In the genomic region with DNA sequence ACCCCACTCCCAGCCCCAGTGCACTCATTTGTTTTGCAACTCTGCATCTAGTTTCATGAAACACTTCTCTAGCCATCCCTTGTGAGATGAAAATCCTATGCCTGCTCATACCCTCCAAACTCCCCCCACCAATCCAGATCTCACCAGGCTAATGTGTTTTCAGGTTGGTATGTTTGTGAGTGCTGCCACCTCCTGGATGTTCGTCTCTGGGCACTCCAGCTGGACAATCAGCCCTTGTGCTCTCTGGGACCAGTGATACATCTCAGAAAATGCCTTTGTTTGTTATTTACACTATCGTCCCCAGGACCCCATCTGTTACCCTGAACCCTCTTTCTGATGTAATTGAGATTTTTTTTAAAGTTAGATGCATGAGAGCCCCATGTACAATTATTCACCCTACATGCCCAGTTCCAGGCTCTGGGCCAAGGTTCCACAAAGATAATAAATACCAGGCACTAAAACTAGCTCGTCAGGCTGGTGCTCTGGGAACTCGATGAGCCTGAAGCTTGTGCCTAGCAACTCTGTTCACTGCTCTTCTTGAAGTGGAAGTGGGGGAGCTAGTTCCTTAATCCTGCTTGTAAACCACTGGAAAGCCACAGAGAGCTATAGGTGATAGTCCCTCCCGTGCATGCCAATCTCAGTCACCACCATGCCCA, we compare ENCODE assay signal across 8 mouse cellular contexts.
DNase-seq lines count a peak whose midpoint lies in the region; ATAC-seq and TF ChIP-seq lines count a peak whose summit lies in the region.
"Had no signal": no experiment of that assay in that cellular context is flagged by ENCODE, and none has a peak within 500 bp of the region (broad histone marks: within the 10 kb centered on the region; RNA-seq: fewer than 3 reads in every experiment).

No protein-coding gene starts in this region.

- in situ Hi-C loops in ES-E14 (cut with MboI; ENCODE audit: low sequenced_read_pairs in 2 of 2, unreplicated experiment in 2 of 2): no loop called here

- no peak overlapping the region for H3K27ac ChIP-seq in ES-E14 (ENCODE audit: insufficient read depth, low read depth, low read length, poor library complexity, severe bottlenecking)
- no peak overlapping the region for H3K27ac ChIP-seq in embryonic facial prominence, embryonic 11.5 days (replicated peaks; ENCODE audit: low read depth, low read length)
- no peak overlapping the region for H3K27ac ChIP-seq in intestine, embryonic 16.5 days (ENCODE audit: low read length)
- no peak overlapping the region for H3K27ac ChIP-seq in limb, embryonic 11.5 days (replicated peaks; ENCODE audit: low read depth, low read length)

- H3K4me2 ChIP-seq in embryonic facial prominence, embryonic 11.5 days (ENCODE audit: low read depth, low read length): no peak overlapping the region
- no peak overlapping the region for H3K4me2 ChIP-seq in intestine, embryonic 16.5 days (ENCODE audit: low read depth, low read length)
- no peak overlapping the region for H3K4me2 ChIP-seq in limb, embryonic 11.5 days (ENCODE audit: low read depth, severe bottlenecking)

- ATAC-seq in embryonic facial prominence, embryonic 11.5 days (replicated peaks; ENCODE audit: insufficient number of reproducible peaks, low FRiP score, low TSS enrichment, low read depth): no peak
- peak; percentile 65; the same call in 1 of the 2 replicates for ATAC-seq in intestine, embryonic 16.5 days
- ATAC-seq in limb, embryonic 11.5 days (ENCODE audit: insufficient number of reproducible peaks, low FRiP score, low TSS enrichment, low read depth): no peak

- H3K4me1 ChIP-seq in ES-E14 (ENCODE audit: control insufficient read depth in 2 of 2, insufficient read depth in 2 of 2, low read length in 2 of 2, poor library complexity in 1 of 2): no peaks in the 10 kb centered on the region
- H3K4me1 ChIP-seq in embryonic facial prominence, embryonic 11.5 days (ENCODE audit: control insufficient read depth, insufficient read depth, low read length): no peaks in the 10 kb centered on the region
- H3K4me1 ChIP-seq in intestine, embryonic 16.5 days (ENCODE audit: control insufficient read depth, insufficient read depth, low read length): no peaks in the 10 kb centered on the region
- H3K4me1 ChIP-seq in limb, embryonic 11.5 days (ENCODE audit: control insufficient read depth, insufficient read depth, low read length): no peaks in the 10 kb centered on the region

- DNase-seq in ES-E14 (ENCODE audit: low read depth, low spot score): no peak
- peak; percentile 24 for DNase-seq in adrenal gland, postnatal 14 days
- DNase-seq in embryonic facial prominence, embryonic 11.5 days (ENCODE audit: low spot score): peak; percentile 55
- DNase-seq in limb, embryonic 11.5 days (ENCODE audit: low spot score): peak; percentile 59
- DNase-seq in right cerebral cortex, postnatal 14 days: peak; percentile 48
- DNase-seq in urinary bladder, postnatal 10 days (ENCODE audit: low spot score): no peak

- no peak overlapping the region for H3K4me3 ChIP-seq in ES-E14 (ENCODE audit: insufficient read depth in 1 of 2, low read depth in 1 of 2, low read length in 2 of 2, poor library complexity in 1 of 2, severe bottlenecking in 1 of 2)
- H3K4me3 ChIP-seq in embryonic facial prominence, embryonic 11.5 days (ENCODE audit: low read depth, low read length): no peak overlapping the region
- no peak overlapping the region for H3K4me3 ChIP-seq in intestine, embryonic 16.5 days (ENCODE audit: low read length)
- no peak overlapping the region for H3K4me3 ChIP-seq in limb, embryonic 11.5 days (ENCODE audit: low read depth, low read length)
- H3K4me3 ChIP-seq: erythroblast, embryonic 14.5 days had no signal

- no peaks in the 10 kb centered on the region for H3K27me3 ChIP-seq in embryonic facial prominence, embryonic 11.5 days (ENCODE audit: control insufficient read depth, insufficient read depth, low read length)
- no peaks in the 10 kb centered on the region for H3K27me3 ChIP-seq in intestine, embryonic 16.5 days (replicated peaks; ENCODE audit: control insufficient read depth, insufficient read depth, low read length)
- no peaks in the 10 kb centered on the region for H3K27me3 ChIP-seq in limb, embryonic 11.5 days (ENCODE audit: control insufficient read depth, insufficient read depth, low read length)

- no peak overlapping the region for H3K9ac ChIP-seq in ES-E14 (ENCODE audit: insufficient read depth, low read depth, low read length, poor library complexity, severe bottlenecking)
- H3K9ac ChIP-seq in embryonic facial prominence, embryonic 11.5 days (replicated peaks; ENCODE audit: low read length): no peak overlapping the region
- H3K9ac ChIP-seq in intestine, embryonic 16.5 days (ENCODE audit: low read depth, low read length): no peak overlapping the region
- no peak overlapping the region for H3K9ac ChIP-seq in limb, embryonic 11.5 days (ENCODE audit: low read length)

- WGBS in embryonic facial prominence, embryonic 11.5 days: 37% methylated on average over 5 of the region's 5 CpGs
- 17% methylated on average over 5 of the region's 5 CpGs for WGBS in intestine, embryonic 16.5 days
- 21% methylated on average over 5 of the region's 5 CpGs for WGBS in limb, embryonic 11.5 days

- no peaks in the 10 kb centered on the region for H3K36me3 ChIP-seq in ES-E14 (ENCODE audit: control insufficient read depth, insufficient read depth, low read length, poor library complexity, severe bottlenecking)
- no peaks in the 10 kb centered on the region for H3K36me3 ChIP-seq in embryonic facial prominence, embryonic 11.5 days (replicated peaks; ENCODE audit: control insufficient read depth, insufficient read depth, low read depth, low read length)
- H3K36me3 ChIP-seq in intestine, embryonic 16.5 days (ENCODE audit: control insufficient read depth, insufficient read depth, low read length): no peaks in the 10 kb centered on the region
- H3K36me3 ChIP-seq in limb, embryonic 11.5 days (ENCODE audit: control insufficient read depth, insufficient read depth, low read length): no peaks in the 10 kb centered on the region

- H3K9me3 ChIP-seq in ES-E14 (ENCODE audit: control insufficient read depth, insufficient read depth, low read depth, low read length): no peaks in the 10 kb centered on the region
- no peaks in the 10 kb centered on the region for H3K9me3 ChIP-seq in embryonic facial prominence, embryonic 11.5 days (replicated peaks; ENCODE audit: control insufficient read depth, low read length)
- no peaks in the 10 kb centered on the region for H3K9me3 ChIP-seq in intestine, embryonic 16.5 days (ENCODE audit: control insufficient read depth, low read length)
- H3K9me3 ChIP-seq in limb, embryonic 11.5 days (ENCODE audit: control insufficient read depth, low read length): no peaks in the 10 kb centered on the region

TF ChIP-seq in ES-E14, 5 proteins besides CTCF, POLR2A, EP300 and RAD21:
- TF ChIP-seq ZNF384 (IDR thresholded peaks at IDR 0.05; ENCODE audit: low read depth, low read length): no peak
- 0 out of 2 replicates have a peak, but pooled peaks have one; percentile 32 for TF ChIP-seq ZC3H11A (IDR thresholded peaks at IDR 0.05; ENCODE audit: borderline replicate concordance, low read depth, low read length)

Comparison
In these comparisons a context has a peak if more than half of its experiments do, and no peak if none do; other contexts are left out.
1. DNase-seq: peak in adrenal gland, postnatal 14 days (single experiment), embryonic facial prominence, embryonic 11.5 days (single experiment), limb, embryonic 11.5 days (single experiment) and right cerebral cortex, postnatal 14 days (single experiment); none in ES-E14 (single experiment) and urinary bladder, postnatal 10 days (single experiment).